Mouse (Mus musculus) sigmoid colon, adult 10 weeks (tissue): ENCODE data around the gene H2-M5. TPM values are rescaled to one million over a fixed set of nuclear protein-coding genes. Genes with fewer than 3 reads are reported as not detected.

Source experiments
- polyA plus RNA-seq: library from polyadenylated mRNA; stranded (reverse); fragments of 350-450 nt; fragmentation: Illumina TruSeq; extraction: RNeasy Lipid Tissue Mini Kit (QIAGEN cat#74804); gene quantifications from one replicate; pipeline ENCODE4 v1.2.3, GENCODE M21; 2014; ENCODE audit warnings: low read depth, low replicate concordance

Gene H2-M5
- polyA plus RNA-seq = 0.28 TPM

DNA sequence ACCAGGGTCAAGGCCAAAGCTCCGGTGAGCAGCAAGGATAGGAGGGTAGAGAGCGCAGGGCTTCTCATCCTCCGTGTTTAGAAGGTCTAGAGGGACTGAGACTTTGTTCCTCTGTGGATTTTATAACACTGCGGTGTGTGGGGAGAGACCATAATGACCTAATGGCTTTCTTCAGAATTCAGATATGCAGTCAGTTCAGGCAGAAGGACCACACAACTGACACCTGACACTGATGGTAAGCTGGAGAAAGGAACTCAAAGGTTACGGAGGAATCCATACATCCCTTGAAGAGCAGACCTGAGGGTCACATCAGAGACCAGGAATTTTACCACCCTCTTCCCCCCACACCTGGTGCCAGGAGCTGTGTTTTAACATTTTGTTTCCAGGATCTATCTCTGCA lies at the start of gene H2-M5:
H2-M5 (minus strand) TSS at position 101 of the 400 bp plus-strand sequence.

DNA sequence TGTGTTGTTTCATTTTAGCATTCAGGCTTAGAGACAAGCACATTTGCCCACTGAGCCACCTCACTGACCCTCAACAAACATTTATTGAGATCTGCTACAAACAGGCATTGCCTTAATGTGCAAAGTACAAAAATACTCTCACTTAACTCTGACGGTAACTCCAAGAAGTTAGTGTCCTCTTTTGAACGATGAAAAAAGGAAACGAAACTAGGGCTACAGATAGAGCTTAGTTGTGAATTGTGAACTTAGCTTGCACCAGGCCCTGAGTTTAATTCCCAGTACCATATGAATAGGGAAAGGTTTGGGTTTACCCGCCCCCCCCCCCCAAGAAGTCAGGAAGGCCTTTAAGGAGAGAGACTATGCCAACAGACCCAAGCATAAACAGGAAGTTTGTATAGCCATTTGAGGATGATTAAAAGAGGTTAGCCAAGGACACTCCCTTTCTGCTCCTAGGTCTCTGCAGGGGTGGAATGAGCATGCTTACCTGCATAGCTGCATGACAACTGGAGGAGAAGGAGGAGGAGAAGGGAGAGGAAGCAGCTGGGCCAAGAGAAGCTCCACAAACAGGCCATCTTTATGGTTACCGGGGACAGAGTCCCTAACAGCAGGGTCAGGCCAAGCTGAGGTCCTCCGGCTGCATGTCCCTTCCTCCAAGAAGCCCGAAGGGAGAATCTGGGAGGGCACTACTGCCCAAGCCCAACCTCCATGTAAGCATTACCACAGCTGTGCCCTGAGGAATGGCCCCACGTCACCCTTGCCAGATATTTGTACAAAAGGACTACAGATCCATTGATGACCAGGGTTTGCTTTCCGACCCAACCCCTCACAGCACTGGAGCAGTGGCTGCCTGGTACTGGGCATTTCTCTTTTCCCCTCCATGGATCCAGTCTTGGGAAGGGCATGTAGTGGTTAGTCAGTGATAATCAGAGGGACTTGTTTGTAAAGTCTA lies 33.6 kb upstream of the H2-M5 start, which contains the start of gene Mog:
Mog (minus strand) TSS at position 771 of the 949 bp plus-strand sequence.

GRCm38 (mm10) chr17:37000863-37001262 lies 11.5 kb upstream of the H2-M5 start, which contains the start of gene Zfp57:
Gene Zfp57 (plus strand): TSS chr17:37001163.

DNA sequence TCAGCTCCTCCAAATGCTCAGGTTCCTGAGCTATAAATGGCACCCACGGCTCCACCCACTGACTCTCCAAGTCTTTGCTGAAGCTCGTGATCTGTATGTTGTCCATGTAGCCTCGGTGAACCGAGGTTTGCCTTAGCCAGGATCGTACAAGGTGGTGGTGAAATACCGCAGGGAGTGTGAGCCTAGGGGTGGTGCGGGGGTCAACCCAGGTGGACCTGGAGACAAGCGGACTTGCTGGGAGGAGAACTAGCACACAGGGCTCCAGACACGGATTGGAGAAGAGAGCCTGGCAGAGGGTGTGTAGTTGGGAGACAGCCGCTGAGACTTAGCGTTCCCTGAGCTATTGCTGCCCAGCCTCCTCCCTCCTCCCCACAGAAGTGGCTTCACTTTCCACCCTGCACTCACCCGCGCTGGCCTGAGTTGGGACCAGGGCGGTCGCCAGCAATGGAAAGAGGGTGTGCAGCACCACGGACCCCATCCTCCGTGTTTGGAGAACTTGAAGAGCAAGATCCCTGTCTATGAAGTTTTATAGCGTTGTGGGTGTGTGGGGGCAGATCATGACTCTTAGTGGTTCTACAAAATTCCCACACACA lies 8.0 kb downstream of the H2-M5 start, which contains the start of gene 2410137M14Rik:
2410137M14Rik (minus strand) TSS at position 17 of the 593 bp plus-strand sequence.

GRCm38 (mm10) chr17:36957999-36958743 lies 31.2 kb downstream of the H2-M5 start, which contains the start of the genes Znrd1 and Znrd1as:
Gene Znrd1 (minus strand): TSS chr17:36958559.
Gene Znrd1as (plus strand): TSS chr17:36958592.

DNA sequence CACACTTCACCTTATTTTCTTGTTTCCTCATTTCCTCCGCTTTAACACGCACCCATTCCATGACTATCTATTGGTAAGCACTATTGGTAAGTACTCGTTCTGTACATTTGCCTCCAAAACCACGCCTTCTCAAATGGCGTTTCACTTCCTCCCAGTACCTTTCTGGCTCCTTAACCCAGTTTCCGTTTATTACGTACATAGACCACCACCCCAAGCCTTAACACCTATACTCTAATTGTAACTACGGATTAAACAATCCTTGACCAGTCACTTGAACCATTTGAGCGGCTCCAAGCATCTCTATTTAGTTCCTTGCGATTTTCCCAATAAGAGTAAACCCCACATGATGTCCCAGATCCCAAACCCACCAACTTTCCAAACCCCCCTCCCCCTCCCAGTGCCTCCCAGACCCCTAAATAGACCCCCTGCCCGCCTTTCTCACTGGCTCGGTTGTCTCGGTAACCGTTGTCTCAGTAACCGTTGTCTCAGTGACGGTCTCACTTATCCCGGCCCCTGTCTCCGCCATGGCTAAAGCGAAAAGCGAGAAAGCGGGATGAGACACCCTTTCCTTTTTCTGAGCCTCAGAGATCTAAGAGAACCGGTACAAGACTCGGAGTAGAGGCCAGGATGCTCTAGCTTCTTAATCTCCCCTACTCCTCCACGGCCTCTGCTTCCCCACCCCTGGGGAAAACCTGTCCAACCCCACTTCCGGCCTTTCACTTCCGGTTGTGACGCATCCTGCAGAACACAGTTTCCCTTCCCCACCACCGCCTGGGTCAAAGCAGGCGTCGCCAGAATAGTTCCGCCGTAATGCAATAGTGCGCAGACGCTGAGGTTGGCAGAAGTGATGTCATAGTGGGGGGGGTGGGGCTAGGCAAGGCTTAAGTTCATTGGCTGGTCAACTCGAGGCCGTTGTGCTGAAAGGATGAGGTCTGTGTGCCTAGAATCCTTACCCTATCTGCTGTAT lies 38.1 kb downstream of the H2-M5 start, which contains the start of gene Ppp1r11:
Ppp1r11 (minus strand) TSS at position 761 of the 967 bp plus-strand sequence.

GRCm38 (mm10) chr17:36942791-36943471 lies 46.4 kb downstream of the H2-M5 start, which contains the start of gene Rnf39:
Gene Rnf39 (plus strand): TSS chr17:36942918.

Other genes starting within 250 kb of the H2-M5 start
- not detected for gene H2-M10.5, start 216.6 kb downstream of the H2-M5 start, polyA plus RNA-seq
- not detected for gene H2-M10.6, start 177.4 kb downstream of the H2-M5 start, polyA plus RNA-seq
- gene Trim26, start 152.4 kb downstream of the H2-M5 start, polyA plus RNA-seq = 37.0 TPM
- gene Trim15, start 122.3 kb downstream of the H2-M5 start, polyA plus RNA-seq = 2.2 TPM
- gene Trim10, start 120.0 kb downstream of the H2-M5 start, polyA plus RNA-seq = not detected
- gene Trim40, start 99.4 kb downstream of the H2-M5 start, polyA plus RNA-seq = 29.1 TPM
- 77.1 TPM for gene Trim31, start 91.4 kb downstream of the H2-M5 start, polyA plus RNA-seq
- 7.3 TPM for gene Rnf39, start 46.6 kb downstream of the H2-M5 start, polyA plus RNA-seq
- gene Ppp1r11, start 37.8 kb downstream of the H2-M5 start, polyA plus RNA-seq = 9.2 TPM
- 19.7 TPM for gene Znrd1, start 31.0 kb downstream of the H2-M5 start, polyA plus RNA-seq
- 22.8 TPM for gene Znrd1as, start 30.9 kb downstream of the H2-M5 start, polyA plus RNA-seq
- gene 2410137M14Rik, start 8.3 kb downstream of the H2-M5 start, polyA plus RNA-seq = not detected
- 5.1 TPM for gene Zfp57, start 11.6 kb upstream of the H2-M5 start, polyA plus RNA-seq
- not detected for gene Mog, start 33.9 kb upstream of the H2-M5 start, polyA plus RNA-seq
- 42.1 TPM for gene Gabbr1, start 56.4 kb upstream of the H2-M5 start, polyA plus RNA-seq
- gene Olfr90, start 99.0 kb upstream of the H2-M5 start, polyA plus RNA-seq = not detected
- gene Olfr91, start 108.7 kb upstream of the H2-M5 start, polyA plus RNA-seq = not detected
- gene Olfr92, start 130.6 kb upstream of the H2-M5 start, polyA plus RNA-seq = not detected
- gene Olfr93, start 172.0 kb upstream of the H2-M5 start, polyA plus RNA-seq = not detected
- 12.9 TPM for gene Ubd, start 204.4 kb upstream of the H2-M5 start, polyA plus RNA-seq
- not detected for gene Olfr94, start 211.5 kb upstream of the H2-M5 start, polyA plus RNA-seq
- gene Olfr95, start 223.6 kb upstream of the H2-M5 start, polyA plus RNA-seq = not detected
- gene Olfr96, start 230.6 kb upstream of the H2-M5 start, polyA plus RNA-seq = not detected
- not detected for gene Olfr97, start 247.8 kb upstream of the H2-M5 start, polyA plus RNA-seq